Mouse (Mus musculus) G1E (cell line): ENCODE measurements at regions not wholly inside any gene's neighbourhood (a gene's known extent, or its start where the extent isn't known, plus 50 kb on each side); places are given as distances from the start of the nearest gene placed in this dataset.

Experiments used
- CTCF ChIP-seq: IDR thresholded peaks from 2 replicates; pipeline ENCODE4 v1.5.1; 2012; ENCODE audit warnings: low read depth, low read length, inconsistent platforms, mixed read lengths
- GATA1 ChIP-seq: IDR thresholded peaks from 2 replicates; pipeline ENCODE4 v1.6.1; 2012; ENCODE audit warnings: borderline replicate concordance, low read length, inconsistent platforms, mixed read lengths
- TAL1 ChIP-seq: conservative IDR thresholded peaks from 2 replicates; pipeline ENCODE4 v1.6.1; 2012; ENCODE audit warnings: low read depth, low read length, inconsistent platforms, mixed read lengths

- no peak for TF ChIP-seq CTCF
- TF ChIP-seq GATA1, result no peak
- TF ChIP-seq TAL1, result no peak
These were observed 305.9 kb upstream of the Cxcr4 start for GRCm38 (mm10) chr1:128898025-128898424.
